Mouse (Mus musculus) heart, embryonic 16.5 days (tissue): Measurements from ENCODE around the gene Naxe. TPM values are rescaled to one million over a fixed set of nuclear protein-coding genes. Genes with fewer than 3 reads are reported as not detected.
A peak's percentile ranks its signal among the peaks of the same experiment; 100 is the strongest.

Experiments
- ATAC-seq: fragments of 200-750 bp; cut with Nextera tagmentation; replicated peaks from 2 replicates; pipeline ENCODE4 v1.8.0; 2017; ENCODE audit warnings: moderate number of reproducible peaks; ENCODE audit not compliant: insufficient read depth, low FRiP score; ENCODE audit errors: extremely low read depth
- H3K27ac ChIP-seq: fragments of 300-500 bp; sonication (generic); 2 replicates; pipeline ENCODE4 v1.5.1; 2014; ENCODE audit warnings: mild to moderate bottlenecking, low read length, control low read depth, moderate library complexity
- H3K27me3 ChIP-seq: fragments of 300-500 bp; sonication (generic); 2 replicates; pipeline ENCODE4 v1.6.1; 2014; ENCODE audit warnings: low read length, mixed read lengths; ENCODE audit not compliant: control insufficient read depth, insufficient read depth
- H3K36me3 ChIP-seq: fragments of 300-500 bp; sonication (generic); 2 replicates; pipeline ENCODE4 v1.6.1; 2014; ENCODE audit not compliant: control insufficient read depth, insufficient read depth
- H3K4me1 ChIP-seq: fragments of 300-500 bp; sonication (generic); 2 replicates; pipeline ENCODE4 v1.6.1; 2014; ENCODE audit warnings: low read length, mixed read lengths; ENCODE audit not compliant: control insufficient read depth, insufficient read depth
- H3K4me2 ChIP-seq: fragments of 300-500 bp; sonication (generic); 2 replicates; pipeline ENCODE4 v1.6.1; 2014; ENCODE audit warnings: low read depth, mild to moderate bottlenecking, control low read depth, low read length
- H3K4me3 ChIP-seq: fragments of 300-500 bp; sonication (generic); 2 replicates; pipeline ENCODE4 v1.5.1; 2014; ENCODE audit warnings: mild to moderate bottlenecking, control low read depth, low read length
- H3K9ac ChIP-seq: fragments of 300-500 bp; sonication (generic); 2 replicates; pipeline ENCODE4 v1.6.1; 2014; ENCODE audit warnings: low read length, control low read depth
- H3K9me3 ChIP-seq: fragments of 300-500 bp; sonication (generic); replicated peaks from 2 replicates; pipeline ENCODE4 v1.6.1; 2016; ENCODE audit warnings: low read length; ENCODE audit not compliant: control insufficient read depth
- WGBS: fragments of 180-500 bp; shearing (Covaris S2); extraction: QIAGEN DNeasy Blood & Tissue Kit; methylation state at CpG from one replicate; pipeline ENCODE4 v1.1.7; 2014; 5-methylcytosine and 5-hydroxymethylcytosine counted together
- polyA plus RNA-seq: library from polyadenylated mRNA; unstranded; fragments of >200 nt; fragmentation: Nextera tagmentation; extraction: Ambion mirVana; gene quantifications from 2 replicates; pipeline ENCODE4 v1.2.1, GENCODE M21; 2015

Naxe gene
- 155 and 169 TPM in 2 replicates for polyA plus RNA-seq

- ATAC-seq: peak; percentile 92
- no peaks in the 10 kb centered on the region for H3K27me3 ChIP-seq
- H3K9me3 ChIP-seq: no peaks in the 10 kb centered on the region
- peak within 1 kb of the TSS; percentile 73; the same call in 1 of the 2 replicates for H3K27ac ChIP-seq
- peaks cover 27% of the 10 kb centered on the region for H3K36me3 ChIP-seq
- peak within 1 kb of the TSS; percentile 93 for H3K9ac ChIP-seq
- WGBS: under 1% methylated on average over 60 of the region's 60 CpGs
- peak within 1 kb of the TSS; percentile 93 for H3K4me2 ChIP-seq
- H3K4me3 ChIP-seq: peak within 1 kb of the TSS; percentile 73
- H3K4me1 ChIP-seq: peaks cover 11% of the 10 kb centered on the region
Measured at GRCm38 (mm10) chr3:88057902-88058696, at the start of gene Naxe. Gene Naxe, minus strand, starts transcription at chr3:88058495.

- Histone ChIP-seq H3K36me3 (peaks cover 58% of the 10 kb centered on the region), H3K9me3 (no peaks in the 10 kb centered on the region), H3K27ac (no peak overlapping the region), H3K27me3 (no peaks in the 10 kb centered on the region), H3K4me1 (no peaks in the 10 kb centered on the region), H3K9ac (no peak overlapping the region), H3K4me3 (no peak overlapping the region), H3K4me2 (no peak overlapping the region)
- WGBS: 82% methylated on average over 4 of the region's 4 CpGs
- ATAC-seq: no peak
Measured at GRCm38 (mm10) chr3:88106126-88106525, 47.8 kb upstream of the Naxe start.

- H3K9ac ChIP-seq: no peak overlapping the region
- H3K4me2 ChIP-seq: no peak overlapping the region
- no peaks in the 10 kb centered on the region for H3K27me3 ChIP-seq
- 74% methylated on average over 6 of the region's 6 CpGs for WGBS
- ATAC-seq: no peak
- peak overlapping the region; percentile 58 for H3K27ac ChIP-seq
- H3K36me3 ChIP-seq: peaks cover 45% of the 10 kb centered on the region
- no peaks in the 10 kb centered on the region for H3K4me1 ChIP-seq
- H3K9me3 ChIP-seq: no peaks in the 10 kb centered on the region
- H3K4me3 ChIP-seq: no peak overlapping the region
Measured at GRCm38 (mm10) chr3:88102611-88103010, 44.3 kb upstream of the Naxe start.

GRCm38 (mm10) chr3:88102196-88102595 is 43.9 kb upstream of the Naxe start:
- peak overlapping the region; percentile 58 for H3K27ac ChIP-seq
- no peak overlapping the region for H3K4me3 ChIP-seq
- H3K4me1 ChIP-seq: no peaks in the 10 kb centered on the region
- no peak; the same call in 1 of the 2 replicates for ATAC-seq
- H3K36me3 ChIP-seq: peaks cover 47% of the 10 kb centered on the region
- WGBS: 80% methylated on average over 6 of the region's 6 CpGs
- no peaks in the 10 kb centered on the region for H3K27me3 ChIP-seq
- no peak overlapping the region for H3K4me2 ChIP-seq
- H3K9ac ChIP-seq: no peak overlapping the region
- no peaks in the 10 kb centered on the region for H3K9me3 ChIP-seq

GRCm38 (mm10) chr3:88101736-88102135 is 43.4 kb upstream of the Naxe start:
- ATAC-seq: no peak
- peaks cover 44% of the 10 kb centered on the region for H3K36me3 ChIP-seq
- H3K27ac ChIP-seq: no peak overlapping the region; the same call in 1 of the 2 replicates
- WGBS: 89% methylated on average over 7 of the region's 7 CpGs
- H3K9me3 ChIP-seq: no peaks in the 10 kb centered on the region
- no peak overlapping the region for H3K4me3 ChIP-seq
- H3K4me2 ChIP-seq: no peak overlapping the region
- H3K9ac ChIP-seq: no peak overlapping the region
- no peaks in the 10 kb centered on the region for H3K27me3 ChIP-seq
- H3K4me1 ChIP-seq: no peaks in the 10 kb centered on the region

GRCm38 (mm10) chr3:88100251-88100650 is 42.0 kb upstream of the Naxe start:
- ATAC-seq: no peak
- H3K9ac ChIP-seq: no peak overlapping the region
- H3K27ac ChIP-seq: no peak overlapping the region
- H3K9me3 ChIP-seq: no peaks in the 10 kb centered on the region
- H3K4me3 ChIP-seq: no peak overlapping the region
- no peak overlapping the region for H3K4me2 ChIP-seq
- no peaks in the 10 kb centered on the region for H3K27me3 ChIP-seq
- peaks cover 39% of the 10 kb centered on the region for H3K36me3 ChIP-seq
- no peaks in the 10 kb centered on the region for H3K4me1 ChIP-seq
- WGBS: 47% methylated on average over 3 of the region's 3 CpGs

GRCm38 (mm10) chr3:88097666-88098065 is 39.4 kb upstream of the Naxe start:
- WGBS: 66% methylated on average over 6 of the region's 6 CpGs

GRCm38 (mm10) chr3:88094126-88094525 is 35.8 kb upstream of the Naxe start:
- H3K27ac ChIP-seq: no peak overlapping the region
- H3K9me3 ChIP-seq: no peaks in the 10 kb centered on the region
- ATAC-seq: no peak
- no peak overlapping the region for H3K4me2 ChIP-seq
- H3K36me3 ChIP-seq: peaks cover 54% of the 10 kb centered on the region
- no peaks in the 10 kb centered on the region for H3K27me3 ChIP-seq
- no peak overlapping the region for H3K4me3 ChIP-seq
- 70% methylated on average over 5 of the region's 5 CpGs for WGBS
- H3K4me1 ChIP-seq: no peaks in the 10 kb centered on the region
- H3K9ac ChIP-seq: no peak overlapping the region

More at GRCm38 (mm10) chr3:88097666-88098065, 39.4 kb upstream of the Naxe start:
- Histone ChIP-seq H3K36me3 (peaks cover 43% of the 10 kb centered on the region), H3K4me1 (no peaks in the 10 kb centered on the region), H3K4me3 (no peak overlapping the region), H3K9ac (no peak overlapping the region), H3K4me2 (no peak overlapping the region), H3K27ac (no peak overlapping the region), H3K9me3 (no peaks in the 10 kb centered on the region), H3K27me3 (no peaks in the 10 kb centered on the region)
- no peak for ATAC-seq

GRCm38 (mm10) chr3:88090616-88091015 is 32.3 kb upstream of the Naxe start:
- Histone ChIP-seq H3K9me3 (no peaks in the 10 kb centered on the region), H3K27me3 (no peaks in the 10 kb centered on the region), H3K9ac (no peak overlapping the region), H3K36me3 (peaks cover 53% of the 10 kb centered on the region), H3K4me3 (no peak overlapping the region), H3K4me2 (no peak overlapping the region), H3K4me1 (no peaks in the 10 kb centered on the region), H3K27ac (no peak overlapping the region)
- 93% methylated on average over 6 of the region's 6 CpGs for WGBS
- ATAC-seq: no peak
